Mouse (Mus musculus) hindbrain, postnatal 0 days (tissue): ENCODE measurements around the gene Spon1. TPM values are rescaled to one million over a fixed set of nuclear protein-coding genes. Genes with fewer than 3 reads are reported as not detected.

Experiments used
- ATAC-seq: fragments of 200-750 bp; cut with Nextera tagmentation; 2 replicates; pipeline ENCODE4 v1.8.0; 2017; ENCODE audit warnings: mild to moderate bottlenecking, moderate TSS enrichment, moderate library complexity
- DNase-seq: peaks from one replicate; pipeline ENCODE4 v3.0.0-alpha.2; 2015; ENCODE audit warnings: low spot score
- H3K27ac ChIP-seq: fragments of 300-500 bp; sonication (generic); 2 replicates; pipeline ENCODE4 v1.5.1; 2014; ENCODE audit warnings: mild to moderate bottlenecking
- H3K27me3 ChIP-seq: fragments of 300-500 bp; sonication (generic); 2 replicates; pipeline ENCODE4 v1.6.1; 2014; ENCODE audit warnings: low read length, mixed read lengths; ENCODE audit not compliant: insufficient read depth
- H3K36me3 ChIP-seq: fragments of 300-500 bp; sonication (generic); 2 replicates; pipeline ENCODE4 v1.6.1; 2014; ENCODE audit warnings: low read length, mixed read lengths; ENCODE audit not compliant: insufficient read depth
- H3K4me1 ChIP-seq: fragments of 300-500 bp; sonication (generic); 2 replicates; pipeline ENCODE4 v1.6.1; 2014; ENCODE audit warnings: antibody characterized with exemption, low read length, mixed read lengths; ENCODE audit not compliant: insufficient read depth
- H3K4me2 ChIP-seq: fragments of 300-500 bp; sonication (generic); 2 replicates; pipeline ENCODE4 v1.6.1; 2014; ENCODE audit warnings: low read depth, mild to moderate bottlenecking, low read length, moderate library complexity, mixed read lengths
- H3K4me3 ChIP-seq: fragments of 300-500 bp; sonication (generic); 2 replicates; pipeline ENCODE4 v1.5.1; 2014; ENCODE audit warnings: low read length
- H3K9ac ChIP-seq: fragments of 300-500 bp; sonication (generic); replicated peaks from 2 replicates; pipeline ENCODE4 v1.6.1; 2014; ENCODE audit warnings: mild to moderate bottlenecking, low read length, moderate library complexity, mixed read lengths
- H3K9me3 ChIP-seq: fragments of 300-500 bp; sonication (generic); 2 replicates; pipeline ENCODE4 v1.6.1; 2016; ENCODE audit warnings: low read length, mixed read lengths
- CTCF ChIP-seq: IDR thresholded peaks from 2 replicates; pipeline ENCODE4 v1.5.1; 2016; ENCODE audit warnings: antibody characterized with exemption, control low read depth, low read depth
- WGBS: fragments of 180-500 bp; shearing (Covaris S2); extraction: QIAGEN DNeasy Blood & Tissue Kit; methylation state at CpG from one replicate; pipeline ENCODE4 v1.1.7; 2014; 5-methylcytosine and 5-hydroxymethylcytosine counted together
- polyA plus RNA-seq: library from polyadenylated mRNA; unstranded; fragments of >200 nt; fragmentation: Nextera tagmentation; extraction: Ambion mirVana; gene quantifications from 2 replicates; pipeline ENCODE4 v1.2.1, GENCODE M21; 2015
- total RNA-seq: library from RNA; depleted of rRNA; stranded (reverse); fragments of >200 nt; gene quantifications from 2 replicates; pipeline ENCODE4 v1.2.3, GENCODE M21; 2014

Gene Spon1
- total and polyA plus RNA-seq, 2 experiments from 2014 or later, result 43.8 to 50.3 TPM

DNA sequence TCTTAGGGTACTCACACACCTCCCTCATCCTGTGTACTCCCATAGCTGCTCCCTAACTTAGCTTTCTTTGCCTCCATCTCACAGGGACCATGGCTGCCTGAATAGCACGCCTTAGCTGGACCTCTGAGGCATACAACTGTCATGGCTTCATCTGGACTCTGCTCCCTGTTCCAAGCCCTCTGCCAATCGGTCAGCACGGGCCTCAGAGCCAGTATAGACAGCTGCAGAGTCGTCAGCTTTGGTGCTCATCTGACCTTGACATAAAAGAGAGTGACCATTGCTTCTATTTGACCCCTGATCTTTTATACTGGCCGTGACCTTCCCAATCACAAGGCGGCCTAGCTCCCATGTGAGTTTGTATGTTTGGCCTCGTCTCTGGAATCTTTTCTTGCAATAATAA is 308.3 kb downstream of the Spon1 start:
- no peaks in the 10 kb centered on the region for H3K27me3 ChIP-seq
- WGBS, result 53% methylated on average over 7 of the region's 7 CpGs
- H3K9ac ChIP-seq, result no peak overlapping the region
- no peaks in the 10 kb centered on the region for H3K4me1 ChIP-seq
- no peaks in the 10 kb centered on the region for H3K36me3 ChIP-seq
- DNase-seq (no peak), ATAC-seq (no peak)
- no peak overlapping the region for H3K4me3 ChIP-seq
- H3K4me2 ChIP-seq, result no peak overlapping the region
- TF ChIP-seq CTCF, result no peak
- H3K9me3 ChIP-seq, result no peaks in the 10 kb centered on the region
- no peak overlapping the region for H3K27ac ChIP-seq

DNA sequence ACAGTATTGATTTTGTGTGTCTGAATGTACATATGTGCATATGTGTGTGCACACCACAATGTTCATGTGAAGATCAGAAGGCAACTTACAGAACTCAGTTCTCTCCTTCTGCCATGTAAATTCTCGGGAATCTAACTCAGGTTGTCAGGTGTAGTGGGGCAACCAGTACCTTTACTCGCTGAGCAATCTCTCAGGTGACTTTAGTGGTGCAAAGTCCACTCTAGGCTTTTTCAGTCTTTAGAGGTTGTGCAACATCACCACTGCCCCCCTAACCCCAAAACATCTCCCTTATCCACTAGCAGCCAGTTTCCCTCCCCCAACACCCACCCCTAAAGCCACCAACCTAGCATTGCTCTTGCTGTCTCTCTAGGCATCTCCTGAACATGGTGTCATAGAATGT is 308.8 kb downstream of the Spon1 start:
- 86% methylated on average over 2 of the region's 2 CpGs for WGBS
- H3K4me2 ChIP-seq, result no peak overlapping the region
- no peaks in the 10 kb centered on the region for H3K9me3 ChIP-seq
- no peaks in the 10 kb centered on the region for H3K27me3 ChIP-seq
- H3K4me3 ChIP-seq, result no peak overlapping the region
- H3K36me3 ChIP-seq, result no peaks in the 10 kb centered on the region
- H3K4me1 ChIP-seq, result no peaks in the 10 kb centered on the region
- no peak for TF ChIP-seq CTCF
- no peak overlapping the region for H3K27ac ChIP-seq
- no peak for DNase-seq
- ATAC-seq, result no peak
- no peak overlapping the region for H3K9ac ChIP-seq

DNA sequence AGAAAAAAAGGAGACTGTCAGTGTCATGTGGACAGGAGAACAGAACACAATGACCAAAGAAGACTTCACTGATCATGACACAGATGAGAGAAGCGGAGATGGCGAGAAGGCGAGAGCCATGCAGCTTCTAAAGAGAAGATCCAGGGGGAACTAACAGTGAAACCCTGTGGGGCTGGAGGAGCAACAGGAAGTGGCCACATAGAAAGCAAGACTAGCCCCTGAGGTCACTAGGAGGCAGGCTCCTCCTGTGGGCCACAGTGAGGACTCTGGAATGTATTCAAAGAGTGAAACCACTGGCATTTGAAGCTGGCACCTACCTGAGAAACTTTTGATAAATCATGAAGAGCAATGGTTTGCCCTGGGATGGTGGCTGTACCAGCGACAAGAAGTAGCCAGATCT is 313.5 kb downstream of the Spon1 start:
- no peak for ATAC-seq

GRCm38 (mm10) chr7:114080250-114080649 is 314.5 kb downstream of the Spon1 start:
- no peak overlapping the region for H3K4me3 ChIP-seq
- no peaks in the 10 kb centered on the region for H3K36me3 ChIP-seq
- no peak for TF ChIP-seq CTCF
- H3K4me2 ChIP-seq, result no peak overlapping the region
- H3K27ac ChIP-seq, result no peak overlapping the region
- H3K4me1 ChIP-seq, result no peaks in the 10 kb centered on the region
- no peaks in the 10 kb centered on the region for H3K27me3 ChIP-seq
- WGBS, result 95% methylated on average over 5 of the region's 5 CpGs
- DNase-seq, result no peak
- no peak overlapping the region for H3K9ac ChIP-seq
- H3K9me3 ChIP-seq, result no peaks in the 10 kb centered on the region
- no peak for ATAC-seq

More for the DNA sequence above, 313.5 kb downstream of the Spon1 start:
- H3K4me1 ChIP-seq, result no peaks in the 10 kb centered on the region
- no peaks in the 10 kb centered on the region for H3K9me3 ChIP-seq
- H3K9ac ChIP-seq, result no peak overlapping the region
- H3K27ac ChIP-seq, result no peak overlapping the region
- no peaks in the 10 kb centered on the region for H3K27me3 ChIP-seq
- no peak for TF ChIP-seq CTCF
- no peak for DNase-seq
- H3K36me3 ChIP-seq, result no peaks in the 10 kb centered on the region
- WGBS, result 92% methylated on average over 4 of the region's 4 CpGs
- H3K4me2 ChIP-seq, result no peak overlapping the region
- H3K4me3 ChIP-seq, result no peak overlapping the region

DNA sequence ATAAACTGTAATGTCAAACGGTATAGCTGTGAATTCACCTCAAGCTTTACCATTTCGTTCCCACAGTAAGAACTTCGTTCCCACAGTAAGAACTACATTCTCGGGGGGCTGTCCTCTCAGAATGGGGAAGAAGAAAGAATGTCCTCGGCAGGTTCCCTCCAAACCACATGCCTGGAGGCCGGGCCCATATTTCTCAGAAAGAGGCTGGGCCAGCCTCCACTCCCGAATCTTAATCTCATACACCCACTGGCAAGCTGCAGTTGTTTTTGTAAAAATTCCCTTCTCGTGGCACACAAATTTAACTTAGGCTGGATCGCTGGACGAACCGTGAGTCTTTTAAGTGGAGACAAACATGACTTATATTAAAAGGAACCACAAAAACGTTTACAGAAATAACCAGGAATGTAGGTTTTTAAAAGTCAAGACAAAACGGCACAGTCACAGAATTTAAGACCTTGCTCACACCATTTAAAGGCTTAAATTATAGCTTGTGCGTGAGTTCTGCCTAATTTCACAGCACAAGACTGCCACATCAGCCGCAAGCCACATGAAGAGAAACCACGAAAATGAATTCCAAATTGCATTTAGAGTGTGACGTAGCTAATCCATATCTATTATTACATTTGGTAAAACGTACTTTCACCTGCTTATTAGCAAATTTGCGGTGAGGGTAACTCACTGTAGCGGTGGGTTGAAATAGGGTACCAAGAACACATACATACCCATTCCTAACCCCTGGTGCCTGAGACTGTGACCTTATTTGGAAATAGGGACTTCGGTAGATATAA is 316.0 kb downstream of the Spon1 start:
- TF ChIP-seq CTCF, result no peak
- Histone ChIP-seq H3K27me3 (no peaks in the 10 kb centered on the region), H3K4me3 (no peak overlapping the region), H3K4me2 (no peak overlapping the region), H3K9ac (no peak overlapping the region), H3K27ac (no peak overlapping the region), H3K36me3 (no peaks in the 10 kb centered on the region), H3K4me1 (no peaks in the 10 kb centered on the region), H3K9me3 (no peaks in the 10 kb centered on the region)
- ATAC-seq (no peak), DNase-seq (no peak)
- 82% methylated on average over 21 of the region's 21 CpGs for WGBS

DNA sequence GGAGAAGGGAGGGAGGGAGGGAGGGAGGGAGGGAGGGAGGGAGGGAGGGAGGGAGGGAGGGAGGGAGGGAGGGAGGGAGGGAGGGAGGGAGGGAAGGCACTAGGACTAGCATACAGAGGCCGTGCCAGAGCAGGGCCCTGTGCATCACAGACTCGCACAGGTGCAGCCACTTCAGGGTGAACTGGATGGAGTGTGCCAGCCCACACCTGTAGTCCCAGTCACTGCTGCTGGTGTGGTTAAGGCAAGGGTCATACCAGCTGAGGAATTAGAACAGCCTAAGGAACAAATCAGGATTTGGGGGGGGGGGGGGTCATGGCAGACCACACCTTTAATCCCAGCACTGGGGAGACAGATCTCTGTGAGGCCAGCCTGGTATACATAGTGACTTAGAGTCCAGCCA is 317.3 kb downstream of the Spon1 start:
- 85% methylated on average over 2 of the region's 2 CpGs for WGBS
- Histone ChIP-seq H3K27ac (no peak overlapping the region), H3K27me3 (no peaks in the 10 kb centered on the region), H3K4me3 (no peak overlapping the region), H3K9me3 (no peaks in the 10 kb centered on the region), H3K4me1 (no peaks in the 10 kb centered on the region), H3K4me2 (no peak overlapping the region), H3K9ac (no peak overlapping the region), H3K36me3 (no peaks in the 10 kb centered on the region)
- DNase-seq (no peak), ATAC-seq (no peak)
- no peak for TF ChIP-seq CTCF

- Histone ChIP-seq H3K27me3 (no peaks in the 10 kb centered on the region), H3K9me3 (no peaks in the 10 kb centered on the region), H3K4me2 (no peak overlapping the region), H3K4me3 (no peak overlapping the region), H3K9ac (no peak overlapping the region), H3K27ac (no peak overlapping the region), H3K4me1 (no peaks in the 10 kb centered on the region), H3K36me3 (no peaks in the 10 kb centered on the region)
- ATAC-seq (no peak), DNase-seq (no peak)
- TF ChIP-seq CTCF, result no peak
- 77% methylated on average over 3 of the region's 3 CpGs for WGBS
These were observed 318.0 kb downstream of the Spon1 start for GRCm38 (mm10) chr7:114083760-114084159.
